Mouse (Mus musculus) thymus, adult 2 months (tissue): Measurements from ENCODE around the gene Dapk2. TPM values are rescaled to one million over a fixed set of nuclear protein-coding genes. Genes with fewer than 3 reads are reported as not detected.

Experiments used
- DNase-seq: peaks from one replicate; pipeline ENCODE4 v3.0.0; 2021
- H3K27ac ChIP-seq: fragments of 200-500 bp; 2 replicates; pipeline ENCODE4 v1.5.1; 2012; ENCODE audit warnings: low read length, control low read depth; ENCODE audit not compliant: control insufficient read depth, insufficient read depth
- H3K27me3 ChIP-seq: fragments of 200-500 bp; 2 replicates; pipeline ENCODE4 v1.6.1; 2012; ENCODE audit warnings: mild to moderate bottlenecking, low read length, moderate library complexity, mixed read lengths; ENCODE audit not compliant: control insufficient read depth, insufficient read depth
- H3K36me3 ChIP-seq: fragments of 200-500 bp; 2 replicates; pipeline ENCODE4 v1.6.1; 2012; ENCODE audit warnings: mild to moderate bottlenecking, low read length, moderate library complexity; ENCODE audit not compliant: control insufficient read depth, insufficient read depth
- H3K4me1 ChIP-seq: fragments of 200-500 bp; replicated peaks from 2 replicates; pipeline ENCODE4 v1.6.1; 2012; ENCODE audit warnings: low read length; ENCODE audit not compliant: control insufficient read depth, insufficient read depth
- H3K4me3 ChIP-seq: fragments of 200-500 bp; 2 replicates; pipeline ENCODE4 v1.5.1; 2012; ENCODE audit warnings: mild to moderate bottlenecking, low read length, control low read depth, moderate library complexity; ENCODE audit not compliant: control insufficient read depth, insufficient read depth
- CTCF ChIP-seq: fragments of 200-500 bp; IDR thresholded peaks from 2 replicates; pipeline ENCODE4 v1.5.1; 2012; ENCODE audit warnings: mild to moderate bottlenecking, control low read depth, low read length, moderate library complexity, borderline replicate concordance; ENCODE audit not compliant: control insufficient read depth, poor library complexity, insufficient read depth; ENCODE audit errors: extremely low read depth
- POLR2A ChIP-seq: fragments of 200-500 bp; IDR thresholded peaks from 2 replicates; pipeline ENCODE4 v1.6.1; 2012; ENCODE audit warnings: mild to moderate bottlenecking, low read length, control low read depth, moderate library complexity; ENCODE audit not compliant: control insufficient read depth, poor library complexity, insufficient read depth; ENCODE audit errors: extremely low read depth
- WGBS: fragments of 180-500 bp; shearing (Covaris S2); methylation state at CpG from one replicate; pipeline ENCODE4 v1.1.7; 2018; 5-methylcytosine and 5-hydroxymethylcytosine counted together
- polyA plus RNA-seq: library from polyadenylated mRNA; depleted of rRNA; stranded (reverse); fragments of >200 nt; gene quantifications from 2 replicates; pipeline ENCODE4 v1.2.3, GENCODE M21; 2012

Gene Dapk2
- polyA plus RNA-seq, 1 experiment = 5.1 TPM

- TF ChIP-seq POLR2A = no peak
- Histone ChIP-seq H3K4me3 (no peak overlapping the region), H3K27me3 (no peaks in the 10 kb centered on the region), H3K27ac (no peak overlapping the region), H3K4me1 (no peaks in the 10 kb centered on the region), H3K36me3 (peaks cover 32% of the 10 kb centered on the region)
- 97% methylated on average over 7 of the region's 7 CpGs for WGBS
- DNase-seq = no peak
Observed at GRCm38 (mm10) chr9:66138193-66138592, 19.8 kb upstream of the Dapk2 start.

GRCm38 (mm10) chr9:66142265-66142664 lies 15.8 kb upstream of the Dapk2 start:
- Histone ChIP-seq H3K36me3 (peaks cover 28% of the 10 kb centered on the region), H3K4me3 (no peak overlapping the region), H3K4me1 (no peaks in the 10 kb centered on the region), H3K27me3 (no peaks in the 10 kb centered on the region), H3K27ac (no peak overlapping the region)
- WGBS = 85% methylated on average over 1 of the region's 1 CpGs
- TF ChIP-seq CTCF (no peak), POLR2A (no peak)
- DNase-seq = no peak

DNA sequence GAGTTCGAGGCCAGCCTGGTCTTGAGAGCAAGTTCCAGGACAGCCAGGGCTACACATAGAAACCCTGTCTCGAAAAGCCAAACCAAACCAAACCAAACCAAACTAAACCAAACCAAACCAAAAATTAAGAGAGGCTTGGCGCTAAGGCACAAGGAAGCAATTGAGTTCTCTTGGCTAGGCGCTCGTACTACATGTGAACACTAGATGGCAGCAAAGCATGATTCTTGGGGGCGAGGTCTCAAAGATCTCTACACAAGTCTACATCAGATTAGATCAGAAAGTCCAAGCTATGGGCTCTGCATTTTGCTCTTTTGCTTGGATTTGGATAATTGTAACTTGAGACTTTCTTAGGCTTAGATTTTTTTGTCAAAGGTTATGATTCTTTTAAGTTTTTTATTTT lies 13.8 kb upstream of the Dapk2 start:
- H3K4me3 ChIP-seq = no peak overlapping the region
- no peaks in the 10 kb centered on the region for H3K4me1 ChIP-seq
- no peak for TF ChIP-seq POLR2A
- TF ChIP-seq CTCF = no peak
- 7% methylated on average over 6 of the region's 6 CpGs for WGBS
- H3K36me3 ChIP-seq = peaks cover 13% of the 10 kb centered on the region
- peak; percentile 69 for DNase-seq
- H3K27ac ChIP-seq = no peak overlapping the region
- no peaks in the 10 kb centered on the region for H3K27me3 ChIP-seq

DNA sequence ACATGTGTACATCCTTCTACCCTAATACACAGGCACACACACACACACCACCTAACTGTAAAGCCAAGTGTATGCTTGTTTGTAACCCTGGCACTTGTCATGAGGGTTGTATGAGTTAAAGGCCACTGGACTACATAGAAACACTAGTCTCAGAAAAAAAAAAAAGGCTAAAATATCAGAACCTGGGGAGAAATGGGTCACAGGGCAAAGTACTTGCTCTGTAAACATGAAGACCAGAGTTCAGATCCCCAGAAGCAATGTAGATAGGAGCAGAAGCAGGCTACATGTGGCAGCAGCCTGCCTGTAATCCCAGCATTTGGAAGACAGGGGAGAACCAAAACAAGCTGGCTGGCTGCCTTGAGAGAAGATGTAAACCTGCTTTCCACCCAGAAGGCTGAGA lies 11.9 kb upstream of the Dapk2 start:
- Histone ChIP-seq H3K4me3 (no peak overlapping the region), H3K27ac (no peak overlapping the region), H3K4me1 (no peaks in the 10 kb centered on the region), H3K36me3 (no peaks in the 10 kb centered on the region), H3K27me3 (no peaks in the 10 kb centered on the region)
- TF ChIP-seq POLR2A = no peak
- DNase-seq = no peak

DNA sequence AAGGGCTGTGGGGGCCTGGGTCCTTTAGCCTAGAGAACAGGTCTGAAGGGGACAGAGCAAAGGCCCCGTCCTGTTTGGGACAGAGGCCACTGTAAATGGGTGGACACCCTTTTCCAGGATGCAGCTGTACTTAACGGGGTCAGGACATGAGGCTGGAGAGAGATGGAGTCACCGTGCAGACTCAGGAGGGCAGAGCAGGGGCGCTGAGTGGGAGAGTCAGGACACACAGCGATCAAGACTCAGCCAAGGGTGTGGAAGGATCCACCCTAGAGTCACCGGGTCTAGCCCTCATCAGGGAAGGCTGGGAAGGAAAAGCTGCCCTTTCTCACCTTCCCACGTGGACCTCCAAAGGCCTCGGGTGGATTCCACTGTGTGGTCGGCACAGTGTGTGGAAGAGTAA lies 6.0 kb upstream of the Dapk2 start:
- WGBS = 86% methylated on average over 9 of the region's 9 CpGs
- Histone ChIP-seq H3K27me3 (no peaks in the 10 kb centered on the region), H3K4me3 (no peak overlapping the region), H3K27ac (no peak overlapping the region), H3K36me3 (no peaks in the 10 kb centered on the region), H3K4me1 (no peaks in the 10 kb centered on the region)
- TF ChIP-seq CTCF (no peak), POLR2A (no peak)
- DNase-seq = no peak

DNA sequence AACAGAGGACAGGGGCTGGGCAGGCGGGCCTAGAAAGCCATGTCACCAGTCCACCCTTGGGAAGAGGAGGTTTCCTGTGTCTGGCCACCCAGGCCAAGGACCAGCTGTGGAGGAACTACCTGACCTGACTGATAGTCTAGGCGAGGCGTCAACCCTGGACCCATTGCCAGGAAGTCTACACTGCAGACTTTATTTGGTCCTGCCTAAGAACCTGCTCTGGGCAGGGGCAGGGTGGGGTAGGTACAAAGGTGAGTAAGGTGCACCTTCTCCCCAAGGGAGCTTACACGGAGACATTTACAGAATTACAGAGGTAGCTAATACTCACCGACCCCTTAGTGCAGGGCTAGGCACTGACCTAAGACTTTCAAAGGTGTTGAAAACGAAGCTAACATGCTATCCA lies 4.4 kb upstream of the Dapk2 start:
- TF ChIP-seq POLR2A (no peak), CTCF (no peak)
- DNase-seq = no peak
- H3K4me1 ChIP-seq = peaks cover 8% of the 10 kb centered on the region
- H3K4me3 ChIP-seq = no peak overlapping the region
- WGBS = 93% methylated on average over 6 of the region's 6 CpGs
- no peak overlapping the region for H3K27ac ChIP-seq
- H3K27me3 ChIP-seq = peaks cover 2% of the 10 kb centered on the region; the same call in 1 of the 2 replicates
- no peaks in the 10 kb centered on the region for H3K36me3 ChIP-seq

- no peaks in the 10 kb centered on the region for H3K36me3 ChIP-seq
- H3K4me1 ChIP-seq = peaks cover 8% of the 10 kb centered on the region
- H3K4me3 ChIP-seq = no peak overlapping the region
- 96% methylated on average over 9 of the region's 9 CpGs for WGBS
- H3K27me3 ChIP-seq = peaks cover 2% of the 10 kb centered on the region; the same call in 1 of the 2 replicates
- TF ChIP-seq POLR2A (no peak), CTCF (no peak)
- no peak overlapping the region for H3K27ac ChIP-seq
- DNase-seq = no peak
Observed at GRCm38 (mm10) chr9:66154013-66154412, 4.0 kb upstream of the Dapk2 start.
